Mouse (Mus musculus) liver, postnatal 0 days (tissue): ENCODE measurements at regions not wholly inside any gene's neighbourhood (a gene's known extent, or its start where the extent isn't known, plus 50 kb on each side); places are given as distances from the start of the nearest gene placed in this dataset.

Experiments
- ATAC-seq: fragments of 200-750 bp; cut with Nextera tagmentation; 2 replicates; pipeline ENCODE4 v1.8.0; 2017; ENCODE audit warnings: mild to moderate bottlenecking, moderate library complexity
- DNase-seq: peaks from one replicate; pipeline ENCODE4 v3.0.0-alpha.2; 2016
- H3K27ac ChIP-seq: fragments of 300-500 bp; sonication (generic); 2 replicates; pipeline ENCODE4 v1.5.1; 2014; ENCODE audit warnings: antibody characterized with exemption, moderate library complexity, mild to moderate bottlenecking, low read depth
- H3K27me3 ChIP-seq: fragments of 300-500 bp; sonication (generic); 2 replicates; pipeline ENCODE4 v1.6.1; 2014; ENCODE audit warnings: low read length, control low read depth, mixed read lengths; ENCODE audit not compliant: insufficient read depth
- H3K36me3 ChIP-seq: fragments of 300-500 bp; sonication (generic); replicated peaks from 2 replicates; pipeline ENCODE4 v1.6.1; 2014; ENCODE audit warnings: mild to moderate bottlenecking, control low read depth, low read length, moderate library complexity, mixed read lengths; ENCODE audit not compliant: insufficient read depth
- H3K4me1 ChIP-seq: fragments of 300-500 bp; sonication (generic); 2 replicates; pipeline ENCODE4 v1.6.1; 2014; ENCODE audit warnings: antibody characterized with exemption, mild to moderate bottlenecking, control low read depth; ENCODE audit not compliant: insufficient read depth
- H3K4me2 ChIP-seq: fragments of 300-500 bp; sonication (generic); 2 replicates; pipeline ENCODE4 v1.6.1; 2014; ENCODE audit warnings: low read depth, mild to moderate bottlenecking, low read length, moderate library complexity, mixed read lengths
- H3K4me3 ChIP-seq: fragments of 300-500 bp; sonication (generic); 2 replicates; pipeline ENCODE4 v1.5.1; 2014; ENCODE audit warnings: low read depth, low read length
- H3K9ac ChIP-seq: fragments of 300-500 bp; sonication (generic); replicated peaks from 2 replicates; pipeline ENCODE4 v1.6.1; 2014; ENCODE audit warnings: mild to moderate bottlenecking, moderate library complexity
- H3K9me3 ChIP-seq: fragments of 300-500 bp; sonication (generic); 2 replicates; pipeline ENCODE4 v1.6.1; 2016; ENCODE audit warnings: mild to moderate bottlenecking, control low read depth, low read length, mixed read lengths
- CTCF ChIP-seq: sonication (generic); IDR thresholded peaks from 2 replicates; pipeline ENCODE4 v1.5.1; 2016; ENCODE audit warnings: antibody characterized with exemption, low read depth
- EP300 ChIP-seq: IDR thresholded peaks from 2 replicates; pipeline ENCODE4 v1.6.1; 2016; ENCODE audit warnings: antibody characterized with exemption, low read depth, mild to moderate bottlenecking
- WGBS: fragments of 180-500 bp; shearing (Covaris S2); extraction: QIAGEN DNeasy Blood & Tissue Kit; methylation state at CpG from one replicate; pipeline ENCODE4 v1.1.7; 2014; ENCODE audit not compliant: insufficient replicate concordance; 5-methylcytosine and 5-hydroxymethylcytosine counted together

DNA sequence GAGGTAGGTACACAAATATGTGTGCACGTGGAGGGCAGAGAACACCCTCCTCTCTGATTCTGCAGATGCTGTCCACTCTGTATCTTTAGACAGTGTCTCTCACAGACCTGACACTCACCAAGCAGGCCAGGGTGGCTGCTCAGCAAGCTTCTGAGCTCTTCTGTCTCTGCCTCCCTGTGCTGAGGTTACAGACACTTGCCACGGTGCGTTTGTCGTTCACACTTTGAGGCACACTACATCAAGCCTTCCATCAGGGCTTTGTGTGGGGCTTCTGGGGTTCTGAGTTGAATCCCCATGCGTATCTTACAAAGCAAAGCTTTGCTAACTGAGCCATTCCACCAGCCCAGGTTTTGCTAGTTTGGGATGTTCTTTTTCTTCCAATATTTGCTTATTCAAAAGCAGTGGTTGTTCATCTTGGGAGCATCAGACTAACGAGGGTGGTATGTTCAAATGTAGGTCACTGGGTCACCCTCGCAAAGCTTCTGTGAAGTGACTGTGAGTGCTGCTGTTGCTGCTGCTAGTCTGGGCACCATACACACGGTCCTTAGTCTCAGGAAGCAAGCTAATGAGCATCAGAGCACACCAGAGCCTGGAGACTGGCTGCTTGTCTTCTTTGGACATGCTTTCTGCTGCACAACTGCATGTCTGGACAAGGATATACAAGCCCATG is 90.2 kb upstream of the Frmd4a start:
- Histone ChIP-seq H3K4me3 (no peak overlapping the region), H3K36me3 (no peaks in the 10 kb centered on the region), H3K9me3 (no peaks in the 10 kb centered on the region), H3K4me2 (no peak overlapping the region), H3K9ac (no peak overlapping the region), H3K27me3 (no peaks in the 10 kb centered on the region), H3K27ac (no peak overlapping the region), H3K4me1 (no peaks in the 10 kb centered on the region)
- whole genome bisulfite sequencing: 59% methylated on average over 8 of the region's 8 CpGs
- ATAC-seq (no peak), DNase-seq (no peak)
- TF ChIP-seq CTCF (no peak), EP300 (no peak)

DNA sequence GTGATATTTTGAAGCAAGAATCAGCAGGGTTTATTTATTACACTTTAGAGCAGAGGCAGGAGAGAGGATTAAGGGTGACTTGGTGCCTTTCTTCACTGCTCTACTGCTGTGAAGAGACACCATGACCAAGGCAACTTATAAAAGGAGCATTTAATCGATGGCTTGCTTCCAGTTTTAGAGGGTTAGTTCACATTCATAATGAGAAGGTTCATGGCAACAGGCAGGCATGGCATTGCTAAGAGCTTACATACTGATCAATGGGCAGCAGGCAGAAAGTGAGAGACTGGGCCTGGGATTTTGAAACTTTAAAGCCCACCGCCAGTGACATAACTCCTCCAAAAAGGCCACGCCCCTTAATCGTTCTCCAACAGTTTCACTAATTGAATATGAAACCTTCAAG is 89.7 kb upstream of the Frmd4a start:
- Histone ChIP-seq H3K27me3 (no peaks in the 10 kb centered on the region), H3K9me3 (no peaks in the 10 kb centered on the region), H3K4me3 (no peak overlapping the region), H3K27ac (no peak overlapping the region), H3K9ac (no peak overlapping the region), H3K36me3 (no peaks in the 10 kb centered on the region), H3K4me2 (no peak overlapping the region), H3K4me1 (no peaks in the 10 kb centered on the region)
- no peak for TF ChIP-seq EP300
- no peak for TF ChIP-seq CTCF
- WGBS: 76% methylated on average over 4 of the region's 4 CpGs
- ATAC-seq (no peak), DNase-seq (no peak)

DNA sequence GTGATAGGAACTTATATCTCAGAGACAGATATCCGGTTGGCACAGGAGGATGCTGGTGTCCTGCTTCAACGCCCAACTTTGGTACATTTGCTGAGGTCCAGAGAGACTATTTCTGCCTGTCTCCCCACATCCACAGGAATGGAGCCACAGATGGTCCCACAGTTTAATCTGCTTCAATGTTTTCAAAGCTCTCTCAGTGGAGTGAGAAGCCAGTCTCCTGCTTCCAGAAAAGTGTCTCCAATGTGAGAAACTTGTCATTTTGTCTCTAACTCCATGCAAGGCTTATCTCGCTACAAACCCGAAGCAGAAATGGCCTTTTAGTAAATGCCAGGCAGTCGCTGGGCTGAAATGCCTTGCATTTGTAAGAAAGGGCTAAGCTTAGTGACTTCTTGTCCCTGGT is 86.9 kb upstream of the Frmd4a start:
- Histone ChIP-seq H3K27ac (no peak overlapping the region), H3K4me2 (no peak overlapping the region), H3K9ac (no peak overlapping the region), H3K4me1 (no peaks in the 10 kb centered on the region), H3K9me3 (no peaks in the 10 kb centered on the region), H3K27me3 (no peaks in the 10 kb centered on the region), H3K4me3 (no peak overlapping the region), H3K36me3 (no peaks in the 10 kb centered on the region)
- ATAC-seq: no peak
- TF ChIP-seq EP300: no peak
- no peak for TF ChIP-seq CTCF
- no peak for DNase-seq
- WGBS: 78% methylated on average over 5 of the region's 5 CpGs

DNA sequence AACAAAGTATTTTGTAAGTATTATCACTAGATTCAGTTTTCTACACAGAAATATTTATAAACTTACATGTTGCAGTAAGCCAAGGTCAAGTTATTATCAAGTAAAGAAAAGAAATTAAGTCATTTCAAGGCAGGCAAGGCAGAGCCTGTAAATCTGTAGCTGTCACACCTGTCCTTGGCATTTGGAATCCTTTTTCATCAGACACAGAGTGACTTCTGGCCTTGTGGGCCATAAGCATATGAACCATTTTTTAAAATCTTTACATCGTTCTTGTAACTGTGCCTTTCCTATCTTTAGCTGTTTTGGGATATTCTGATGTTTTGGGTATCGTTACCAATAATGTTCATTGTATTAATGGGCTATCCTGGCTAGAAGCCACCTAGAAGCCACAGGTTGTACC is 76.7 kb upstream of the Frmd4a start:
- no peak overlapping the region for H3K9ac ChIP-seq
- H3K9me3 ChIP-seq: no peaks in the 10 kb centered on the region
- H3K27ac ChIP-seq: no peak overlapping the region
- no peak for TF ChIP-seq CTCF
- no peak for TF ChIP-seq EP300
- H3K27me3 ChIP-seq: no peaks in the 10 kb centered on the region
- no peak overlapping the region for H3K4me3 ChIP-seq
- no peaks in the 10 kb centered on the region for H3K4me1 ChIP-seq
- no peak overlapping the region for H3K4me2 ChIP-seq
- no peak for ATAC-seq
- 63% methylated on average over 2 of the region's 2 CpGs for WGBS
- no peaks in the 10 kb centered on the region for H3K36me3 ChIP-seq
- DNase-seq: no peak

DNA sequence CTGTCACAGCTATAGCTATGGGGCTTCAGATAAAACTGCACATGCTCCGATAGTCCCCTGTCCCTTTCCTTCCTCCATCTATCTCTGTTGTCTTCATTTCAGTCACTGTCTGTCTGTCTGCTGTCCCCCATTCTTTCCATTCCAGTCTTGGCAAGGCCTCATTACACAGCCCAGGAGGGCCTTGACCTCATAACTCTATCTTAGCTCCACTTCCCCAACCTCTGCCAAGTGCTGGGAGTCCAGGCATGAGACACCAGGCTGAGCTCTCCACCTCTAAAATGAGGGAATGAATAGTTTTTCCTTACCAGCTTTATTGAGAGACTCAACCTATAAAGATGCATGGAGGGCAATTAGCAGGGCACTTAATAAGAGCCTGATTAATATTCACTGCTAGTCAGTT is 76.0 kb upstream of the Frmd4a start:
- Histone ChIP-seq H3K9ac (no peak overlapping the region), H3K36me3 (no peaks in the 10 kb centered on the region), H3K4me3 (no peak overlapping the region), H3K27ac (no peak overlapping the region), H3K27me3 (no peaks in the 10 kb centered on the region), H3K9me3 (no peaks in the 10 kb centered on the region), H3K4me2 (no peak overlapping the region), H3K4me1 (no peaks in the 10 kb centered on the region)
- TF ChIP-seq CTCF: no peak
- no peak for TF ChIP-seq EP300
- DNase-seq (no peak), ATAC-seq (no peak)
- 79% methylated on average over 1 of the region's 1 CpGs for WGBS

DNA sequence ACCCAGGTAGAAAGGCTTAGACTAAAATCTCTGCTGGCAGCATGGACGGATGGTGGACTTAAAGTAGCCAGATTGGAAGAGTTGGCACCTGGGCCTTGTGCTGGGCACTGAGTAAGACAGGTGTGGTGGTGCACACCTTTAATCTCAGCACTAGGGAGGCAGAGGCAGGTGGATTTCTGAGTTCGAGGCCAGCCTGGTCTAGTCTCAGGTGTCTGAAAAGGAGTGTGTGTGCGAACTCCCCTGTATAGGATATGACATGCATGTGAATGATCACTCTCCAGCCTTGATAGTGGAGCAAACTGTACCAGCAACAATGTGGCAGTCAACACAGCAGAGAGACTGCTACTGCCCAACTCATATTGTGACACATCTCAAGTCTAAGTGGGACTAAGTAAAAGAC is 70.1 kb upstream of the Frmd4a start:
- no peaks in the 10 kb centered on the region for H3K9me3 ChIP-seq
- DNase-seq (no peak), ATAC-seq (no peak)
- no peak overlapping the region for H3K27ac ChIP-seq
- no peak overlapping the region for H3K9ac ChIP-seq
- no peak overlapping the region for H3K4me3 ChIP-seq
- TF ChIP-seq EP300 (no peak), CTCF (no peak)
- H3K4me1 ChIP-seq: no peaks in the 10 kb centered on the region
- WGBS: 82% methylated on average over 3 of the region's 3 CpGs
- no peaks in the 10 kb centered on the region for H3K27me3 ChIP-seq
- no peaks in the 10 kb centered on the region for H3K36me3 ChIP-seq
- H3K4me2 ChIP-seq: no peak overlapping the region

DNA sequence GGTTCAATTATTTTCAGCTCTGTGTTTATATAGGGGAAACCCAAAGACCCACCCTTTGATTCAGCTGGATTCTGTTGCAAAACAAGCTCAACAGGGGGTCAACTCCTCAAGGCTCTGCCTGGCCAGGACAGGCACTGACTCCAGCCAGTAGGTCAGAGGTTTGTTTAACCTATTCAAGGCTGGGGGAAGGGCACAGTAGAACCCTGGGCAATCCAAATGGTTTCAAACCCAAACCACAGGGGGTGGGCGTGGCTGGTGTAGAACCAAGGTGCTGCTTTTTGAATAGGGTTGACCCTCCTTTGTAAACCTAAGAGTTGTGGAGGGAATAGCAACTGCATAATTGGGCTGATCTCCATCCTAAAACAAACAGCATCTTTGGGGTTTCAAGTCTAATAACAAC is 69.2 kb upstream of the Frmd4a start:
- H3K4me2 ChIP-seq: no peak overlapping the region
- no peak for DNase-seq

More for the DNA sequence above, 69.2 kb upstream of the Frmd4a start:
- no peak overlapping the region for H3K9ac ChIP-seq
- no peaks in the 10 kb centered on the region for H3K27me3 ChIP-seq
- H3K9me3 ChIP-seq: no peaks in the 10 kb centered on the region
- WGBS: 77% methylated on average over 1 of the region's 1 CpGs
- TF ChIP-seq EP300: no peak
- no peak for TF ChIP-seq CTCF
- H3K36me3 ChIP-seq: no peaks in the 10 kb centered on the region
- no peak overlapping the region for H3K4me3 ChIP-seq
- no peak overlapping the region for H3K27ac ChIP-seq
- no peak for ATAC-seq
- no peaks in the 10 kb centered on the region for H3K4me1 ChIP-seq
